Mouse (Mus musculus) gastrocnemius, postnatal 14 days (tissue): Measurements from ENCODE around the gene Sfn. TPM values are rescaled to one million over a fixed set of nuclear protein-coding genes. Genes with fewer than 3 reads are reported as not detected.
"Not testable (repeated sequence)": the region's sequence is repeated elsewhere in the genome, so short reads cannot be mapped to it uniquely, and the experiment has no call there.

Experiments
- DNase-seq: peaks from one replicate; pipeline ENCODE4 v3.0.0; 2021; ENCODE audit warnings: mixed read lengths
- intact Hi-C: fragments of 180-260 bp; cut with DNase I; formaldehyde crosslinking; loops from one replicate; pipeline ENCODE4 v1.15.1; 2025; ENCODE audit warnings: low total_unique reads
- long read RNA-seq, 2 experiments: library from polyadenylated mRNA; stranded (forward); transcript quantifications; one replicate each; pipeline ENCODE4 v2.0.0; 2021
- total RNA-seq, 2 experiments: library from RNA; stranded (reverse); gene quantifications; 2 replicates each; pipeline ENCODE4 v1.2.3; 2021

The Sfn gene
- total RNA-seq = 1 to 10 TPM; 1.4 to 1.6 TPM
- long read RNA-seq, experiment 1, partial matches to known transcripts = 0 of 1 reads
- long read RNA-seq, experiment 1, other reads (novel, unspliced or antisense) = 0 of 1 reads
- long read RNA-seq, experiment 2 = 0 reads

GRCm38 (mm10) chr4:133601721-133602218 lies at the start of gene Sfn:
Gene Sfn, minus strand, starts transcription at chr4:133602168.
- intact Hi-C loops = no loop called here
- peak; percentile 54 for DNase-seq

DNA sequence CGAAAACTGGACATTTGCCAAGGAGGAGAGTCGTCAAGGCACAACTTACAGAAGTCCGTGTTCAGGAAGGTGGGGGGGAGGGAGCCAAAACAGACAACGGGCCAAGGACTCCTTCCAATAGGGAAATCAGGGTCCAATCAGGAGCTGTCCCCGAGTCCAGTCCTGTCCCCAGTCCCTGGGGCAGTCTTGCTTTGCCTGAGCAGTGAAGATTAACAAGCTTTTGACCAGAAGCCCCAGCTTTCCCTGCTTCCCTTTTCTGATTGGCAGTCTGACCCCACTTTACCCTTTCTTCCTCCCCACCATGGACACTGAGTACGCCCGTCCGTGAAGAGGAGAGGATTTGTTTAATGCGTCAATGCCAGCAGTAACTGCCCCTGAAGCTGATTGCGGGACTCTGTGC lies 49.5 kb upstream of the Sfn start:
- intact Hi-C loops = no loop called here
- DNase-seq = no peak

DNA sequence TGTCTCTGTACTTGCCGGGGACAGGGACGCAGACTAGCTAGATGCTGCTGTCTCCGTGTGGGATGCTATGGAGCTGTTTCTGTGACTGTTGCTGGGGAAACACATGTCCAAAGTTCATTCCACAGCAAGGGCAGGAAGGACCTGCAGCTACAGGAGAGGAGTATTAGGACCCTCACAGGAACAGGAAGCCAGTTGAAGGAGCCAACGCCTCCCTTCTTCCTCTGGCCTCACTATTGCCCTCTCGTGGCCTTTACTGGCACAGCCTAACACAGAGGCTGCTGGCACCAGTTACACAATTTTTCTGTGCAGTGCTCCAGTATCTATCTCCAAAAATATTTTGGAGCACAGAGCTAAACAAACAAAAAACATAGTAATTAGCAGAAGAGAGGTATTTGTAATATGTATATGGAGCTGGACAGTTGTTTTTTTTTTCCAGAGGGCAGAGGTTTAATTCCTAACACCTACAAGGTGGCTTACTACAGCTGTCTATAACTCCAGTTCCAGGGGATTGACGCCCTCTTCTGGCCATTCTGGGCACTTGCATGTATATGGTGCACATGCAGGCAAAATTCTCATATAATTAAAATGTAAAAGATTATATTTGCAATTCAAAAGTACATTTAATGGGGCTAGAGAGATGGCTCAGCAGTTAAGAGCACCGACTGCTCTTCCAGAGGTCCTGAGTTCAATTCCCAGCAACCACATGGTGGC lies 48.2 kb upstream of the Sfn start, which contains the start of gene Zdhhc18:
Zdhhc18 (minus strand) TSS at position 166 of the 711 bp plus-strand sequence.
- intact Hi-C loops = loop anchor here (5.0 kb wide), 1 partner anchor 53 kb away; no protein-coding TSS in a partner anchor
- peak; percentile 78 for DNase-seq

DNA sequence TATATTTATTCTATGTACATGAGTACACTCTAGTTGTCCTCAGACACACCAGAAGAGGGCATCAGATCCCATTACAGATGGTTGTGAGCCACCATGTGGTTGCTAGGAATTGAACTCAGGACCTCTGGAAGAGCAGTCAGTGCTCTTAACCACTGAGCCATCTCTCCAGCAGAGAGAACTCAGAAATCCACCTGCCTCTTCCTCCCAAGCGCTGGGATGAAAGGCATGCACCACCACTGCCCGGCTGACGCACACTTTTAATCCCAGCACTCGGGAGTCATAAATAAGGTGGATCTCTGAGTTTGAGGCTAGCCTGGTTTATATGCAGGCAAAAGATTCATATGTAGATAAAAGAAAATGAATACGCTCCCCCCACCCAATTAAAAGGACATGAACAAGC lies 47.5 kb upstream of the Sfn start:
- intact Hi-C loops = loop anchor here (5.0 kb wide), 1 partner anchor 52 kb away; no protein-coding TSS in a partner anchor
- not testable (repeated sequence) for DNase-seq

- DNase-seq = no peak
- intact Hi-C loops = loop anchor here (5.0 kb wide), 1 partner anchor 48 kb away; no protein-coding TSS in a partner anchor
Measured at GRCm38 (mm10) chr4:133645680-133646079, 43.7 kb upstream of the Sfn start.

- intact Hi-C loops = loop anchor here (5.0 kb wide), 1 partner anchor 48 kb away; no protein-coding TSS in a partner anchor
- DNase-seq = no peak
Measured at GRCm38 (mm10) chr4:133645195-133645594, 43.2 kb upstream of the Sfn start.

DNA sequence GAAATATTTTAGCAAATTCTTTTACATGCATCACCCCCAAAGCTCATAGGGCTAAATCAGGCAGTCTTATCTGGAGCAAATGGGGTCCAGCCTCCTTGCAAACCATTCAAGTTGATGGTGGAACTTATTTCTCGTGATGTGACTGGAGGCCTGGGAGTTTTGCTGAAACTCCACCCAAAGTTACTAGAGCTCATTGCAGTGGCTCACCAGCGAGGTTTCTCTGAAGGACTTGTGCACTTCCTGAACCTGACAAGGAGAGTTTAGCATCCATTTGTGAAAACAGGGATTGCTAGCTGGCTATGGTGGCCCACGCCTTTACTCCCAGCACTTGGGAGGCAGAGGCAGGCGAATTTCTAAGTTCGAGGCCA lies 32.1 kb upstream of the Sfn start:
- intact Hi-C loops = no loop called here
- no peak for DNase-seq

DNA sequence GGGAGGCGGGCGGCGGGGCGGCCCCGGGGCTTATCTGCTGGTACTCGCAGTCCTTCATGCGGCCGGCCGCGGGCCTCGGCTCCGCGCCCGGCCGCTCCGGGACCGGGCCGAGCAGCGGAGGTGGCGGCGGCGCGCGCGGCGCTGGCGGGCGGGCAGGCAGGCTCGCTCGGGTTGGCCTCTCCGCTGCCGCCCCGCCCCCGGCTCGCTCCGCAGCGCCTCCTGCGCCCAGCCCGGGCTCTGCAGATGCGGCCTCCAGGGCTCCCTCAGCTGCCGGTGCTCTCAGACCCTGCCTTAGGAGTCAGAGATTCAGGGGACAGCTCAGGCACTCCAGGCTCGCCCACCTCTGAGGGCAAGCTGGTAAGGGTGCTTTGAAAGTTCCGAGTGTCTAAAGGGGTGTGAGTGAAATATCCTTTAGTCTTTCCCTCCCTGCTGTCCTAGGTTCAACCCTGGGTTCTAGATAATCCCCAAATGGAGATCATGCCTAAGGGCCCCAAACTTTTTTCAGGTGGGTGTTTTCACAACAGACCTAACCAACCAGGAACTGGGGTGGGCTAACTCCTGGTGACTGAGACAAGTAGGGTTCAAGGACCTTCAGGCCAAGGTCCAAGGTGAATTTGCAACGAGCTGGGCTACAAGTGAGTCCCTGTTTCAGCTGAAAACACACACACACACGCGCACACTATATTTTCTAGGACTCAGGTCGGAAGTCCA lies 31.5 kb upstream of the Sfn start:
- peak; percentile 88 for DNase-seq
- intact Hi-C loops = no loop called here

- intact Hi-C loops = no loop called here
Measured at GRCm38 (mm10) chr4:133632483-133633327, 30.7 kb upstream of the Sfn start.

GRCm38 (mm10) chr4:133631769-133632411 lies 29.9 kb upstream of the Sfn start:
- DNase-seq = no peak
- intact Hi-C loops = no loop called here

More at GRCm38 (mm10) chr4:133632483-133633327, 30.7 kb upstream of the Sfn start:
- no peak for DNase-seq

DNA sequence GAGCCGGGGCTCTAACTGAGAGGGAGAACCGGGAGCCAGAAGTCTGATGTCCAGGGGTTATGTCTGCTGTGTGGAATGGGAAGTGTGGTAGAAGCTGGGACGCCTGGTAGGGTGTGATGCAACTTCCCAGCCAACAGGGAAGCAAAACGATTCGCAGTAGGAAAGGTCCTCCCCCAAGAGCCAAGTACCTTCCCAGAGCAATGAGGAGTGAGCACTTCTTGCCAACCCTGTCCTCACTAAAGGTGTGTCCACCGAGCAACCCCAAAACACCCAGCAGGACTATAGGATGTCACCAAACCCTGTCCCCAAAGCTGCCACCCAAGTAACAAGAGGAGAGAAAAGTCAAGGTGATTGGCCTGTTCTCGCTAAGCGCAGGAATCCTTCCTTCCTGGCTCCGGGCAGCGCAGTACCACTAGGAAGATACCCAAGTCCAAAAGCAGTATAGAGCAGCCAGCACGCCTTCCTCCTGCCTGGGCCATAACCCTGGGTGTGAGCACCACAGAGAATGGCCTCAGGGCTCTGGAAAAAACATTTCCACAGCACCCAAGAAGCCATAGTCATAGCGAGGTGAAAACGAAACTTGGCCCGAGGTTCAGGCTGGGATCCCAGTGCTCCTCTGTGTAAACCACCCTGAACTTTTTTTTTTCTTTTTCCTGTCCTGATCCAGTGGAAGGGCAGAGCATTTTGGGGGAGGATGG lies 29.3 kb upstream of the Sfn start:
- intact Hi-C loops = no loop called here

GRCm38 (mm10) chr4:133630326-133630920 lies 28.5 kb upstream of the Sfn start:
- no peak for DNase-seq
- intact Hi-C loops = no loop called here

More for the DNA sequence above, 29.3 kb upstream of the Sfn start:
- DNase-seq = peak; percentile 20

DNA sequence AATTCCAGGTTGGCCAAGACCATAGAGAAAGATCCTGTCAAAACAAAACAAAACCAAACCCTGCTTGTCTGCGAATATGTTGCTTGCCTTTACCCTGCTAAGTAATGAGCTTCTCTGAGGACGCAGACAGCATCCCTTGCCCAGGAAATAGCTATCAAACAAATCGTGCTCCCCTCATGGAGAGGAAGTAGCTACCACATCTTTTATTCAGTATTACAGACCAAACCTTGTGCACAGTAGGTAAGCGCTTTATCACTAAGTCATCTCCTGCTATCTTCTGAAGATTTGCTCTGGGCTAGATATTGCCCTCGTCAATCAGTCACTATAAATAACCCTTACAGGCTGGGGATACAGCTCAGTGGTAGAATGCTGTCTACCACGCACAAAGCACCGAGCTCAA lies 27.2 kb upstream of the Sfn start:
- no peak for DNase-seq

GRCm38 (mm10) chr4:133628517-133628916 lies 26.5 kb upstream of the Sfn start:
- intact Hi-C loops = no loop called here
- DNase-seq = no peak

More for the DNA sequence above, 27.2 kb upstream of the Sfn start:
- intact Hi-C loops = no loop called here

DNA sequence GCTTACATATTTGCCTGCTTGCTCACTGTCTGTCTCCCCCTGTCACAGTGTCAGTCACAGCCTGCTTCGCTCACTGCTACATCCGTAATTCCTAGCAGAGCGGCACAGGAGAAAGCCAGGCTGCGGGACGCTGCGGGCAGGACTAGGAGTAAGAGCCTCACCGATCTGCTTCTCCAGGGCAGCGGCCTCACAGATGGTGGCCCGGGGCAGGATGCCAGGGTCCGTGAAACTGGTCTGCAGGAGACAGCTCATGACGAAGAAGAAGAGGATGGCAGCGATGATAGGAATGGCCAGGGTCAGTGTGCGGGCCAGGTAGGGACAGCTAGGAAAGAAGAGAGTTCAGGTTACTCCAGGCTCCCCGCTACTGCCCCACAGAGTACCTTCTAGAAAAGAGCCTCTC lies 25.1 kb upstream of the Sfn start:
- intact Hi-C loops = no loop called here
- no peak for DNase-seq

DNA sequence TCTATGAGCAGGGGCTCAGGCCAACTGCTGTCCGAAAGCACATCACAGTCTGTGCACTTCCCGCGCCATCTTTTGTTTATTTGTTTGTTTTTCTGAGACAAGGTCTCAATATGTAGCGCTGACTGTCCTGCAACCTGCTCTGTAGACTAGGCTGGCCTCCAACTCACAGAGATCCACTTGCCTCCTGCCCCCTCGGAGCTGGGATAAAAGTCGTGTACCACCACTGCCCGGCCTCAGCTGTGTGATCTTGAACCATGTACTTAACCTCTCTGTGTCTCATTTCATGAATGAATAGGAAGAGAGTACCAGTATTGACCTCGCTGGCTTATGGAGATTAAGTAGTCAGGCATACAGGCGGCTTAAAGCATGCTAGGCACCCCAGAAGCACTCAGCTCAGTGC lies 24.7 kb upstream of the Sfn start:
- intact Hi-C loops = no loop called here
- no peak for DNase-seq

DNA sequence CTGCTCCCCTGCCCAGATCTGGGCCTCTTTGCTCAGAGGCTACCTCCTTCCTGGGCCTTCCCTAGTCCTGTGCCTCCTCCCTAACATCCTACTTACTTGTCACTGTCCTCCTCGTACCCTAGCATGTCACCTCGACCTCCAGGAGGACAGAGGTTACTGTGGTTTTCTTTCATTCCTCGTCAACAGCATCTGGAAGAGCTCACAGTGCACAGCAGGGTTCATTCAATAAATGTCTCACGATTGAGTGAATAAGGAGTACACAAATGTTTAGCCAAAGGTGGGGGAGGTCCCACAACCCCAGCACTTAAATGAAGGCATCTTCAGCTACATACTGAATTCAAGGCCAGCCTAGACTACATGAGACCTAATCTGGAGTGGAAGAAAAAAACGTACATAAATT lies 24.3 kb upstream of the Sfn start:
- DNase-seq = no peak
- intact Hi-C loops = no loop called here

DNA sequence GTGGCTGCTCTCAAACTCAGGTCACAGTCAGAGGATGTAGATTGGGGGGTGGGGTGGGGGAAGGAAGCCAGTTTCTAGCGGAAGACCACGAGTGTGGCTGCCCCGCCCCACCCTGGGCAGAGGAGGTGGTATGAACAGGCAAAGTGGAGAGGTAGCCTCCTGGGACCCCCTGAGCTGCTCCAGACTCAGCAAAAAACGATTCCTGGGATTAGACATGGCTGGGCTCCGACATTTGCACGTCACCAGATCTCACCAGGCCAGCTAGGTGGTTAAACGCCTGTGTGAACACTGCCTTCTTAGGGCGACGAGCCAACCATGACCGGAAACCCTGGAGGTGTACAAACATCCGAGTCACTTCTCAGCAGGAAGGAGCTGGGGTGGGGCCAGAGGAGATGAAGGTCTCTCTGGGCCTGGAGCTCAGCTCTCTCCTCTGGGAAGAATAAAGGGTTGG lies 23.7 kb upstream of the Sfn start:
- DNase-seq = peak; percentile 41
- intact Hi-C loops = no loop called here
